Mouse (Mus musculus): ENCODE data around the gene Zic5. TPM values are rescaled to one million over a fixed set of nuclear protein-coding genes. Genes with fewer than 3 reads are reported as not detected.
A peak's percentile ranks its signal among the peaks of the same experiment; 100 is the strongest.
"Not testable (repeated sequence)": the region's sequence is repeated elsewhere in the genome, so short reads cannot be mapped to it uniquely, and the experiment has no call there.

The Zic5 gene
- polyA plus RNA-seq, 1 experiment from 2014 or later: 0.30 TPM

DNA sequence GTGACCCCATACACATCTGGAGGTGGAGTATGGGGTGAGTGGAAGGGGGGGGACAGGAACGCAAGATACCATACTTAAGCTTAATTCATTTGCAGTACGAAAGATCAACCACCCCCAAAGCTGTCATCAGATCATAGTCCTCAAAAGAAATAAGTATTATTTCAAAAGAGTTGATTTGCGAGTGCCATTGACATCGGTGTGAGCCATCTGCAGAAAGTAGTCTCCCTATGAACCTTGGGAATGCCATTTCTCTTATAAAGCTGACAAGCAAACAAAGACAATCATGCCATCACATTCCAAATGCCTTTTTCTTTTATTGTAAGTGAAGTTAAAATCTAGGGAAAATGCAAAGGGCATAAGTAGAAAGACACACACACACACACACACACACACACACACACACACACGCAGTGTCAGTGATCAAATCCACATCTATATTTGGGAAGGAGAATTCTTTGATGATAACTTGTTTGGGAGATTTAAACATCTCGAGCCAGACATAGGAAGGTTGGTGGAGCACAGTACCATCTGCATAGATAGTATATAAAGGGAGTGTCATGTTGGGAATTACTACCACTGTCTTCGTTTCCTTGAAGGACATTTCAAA, 1.4 kb upstream of the Zic5 start:
- Histone ChIP-seq H3K36me3 (no peaks in the 10 kb centered on the region), H3K27ac (no peak overlapping the region), H3K4me3 (no peak overlapping the region), H3K27me3 (ENCODE audit: insufficient read depth, poor library complexity, severe bottlenecking) (peaks cover 100% of the 10 kb centered on the region), H3K9me3 (no peaks in the 10 kb centered on the region), H3K4me1 (peaks cover 25% of the 10 kb centered on the region)
- no peak for DNase-seq (ENCODE audit: low spot score)
- whole genome bisulfite sequencing: 65% methylated on average over 7 of the region's 7 CpGs

DNA sequence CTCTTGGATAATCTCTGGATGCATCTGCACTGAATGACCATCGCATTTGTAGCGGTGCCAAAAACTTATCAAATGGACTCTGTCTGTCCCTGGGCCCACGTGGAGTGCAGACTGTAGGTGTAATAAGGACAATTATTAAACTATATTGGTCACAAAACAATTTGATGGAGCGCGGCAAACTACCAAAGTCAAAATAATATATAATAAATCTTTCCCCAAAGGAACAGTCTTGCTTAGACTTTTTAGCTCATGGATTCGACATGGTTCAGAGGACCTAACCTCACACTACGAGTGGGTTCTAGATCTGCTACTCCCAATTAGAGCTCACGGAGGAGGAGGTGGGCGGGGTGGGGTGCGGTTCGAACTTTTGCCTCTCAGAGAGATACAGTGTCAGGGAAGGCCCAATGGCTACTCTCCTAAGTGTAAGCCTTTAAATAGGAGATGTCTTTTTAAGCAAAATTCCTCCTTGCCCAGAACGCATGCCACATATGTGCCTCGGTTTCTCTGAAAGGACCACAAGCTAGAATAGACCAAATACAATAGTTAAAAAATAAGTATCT, 534 bp upstream of the Zic5 start:
- Histone ChIP-seq H3K4me3 (peak overlapping the region; percentile 71; the same call in 1 of the 2 replicates), H3K27ac (no peak overlapping the region), H3K4me1 (peaks cover 25% of the 10 kb centered on the region), H3K36me3 (no peaks in the 10 kb centered on the region), H3K9me3 (no peaks in the 10 kb centered on the region), H3K27me3 (ENCODE audit: insufficient read depth, poor library complexity, severe bottlenecking) (peaks cover 98% of the 10 kb centered on the region)
- WGBS: 26% methylated on average over 13 of the region's 13 CpGs
- no peak for DNase-seq (ENCODE audit: low spot score)

GRCm38 (mm10) chr14:122464351-122464762, 1.1 kb downstream of the Zic5 start:
- H3K4me1 ChIP-seq: peaks cover 25% of the 10 kb centered on the region
- peak; percentile 54 for DNase-seq (ENCODE audit: low spot score)
- peak overlapping the region; percentile 71 for H3K4me3 ChIP-seq
- H3K36me3 ChIP-seq: no peaks in the 10 kb centered on the region
- under 1% methylated on average over 62 of the region's 62 CpGs for WGBS
- no peaks in the 10 kb centered on the region for H3K9me3 ChIP-seq
- peaks cover 95% of the 10 kb centered on the region for H3K27me3 ChIP-seq (ENCODE audit: insufficient read depth, poor library complexity, severe bottlenecking)
- H3K27ac ChIP-seq: 0 out of 2 replicates have a peak overlapping the region, but pooled peaks have one; percentile 47

- H3K9me3 ChIP-seq; DNase-seq (ENCODE audit: low spot score); H3K36me3 ChIP-seq: not testable (repeated sequence)
- H3K4me1 ChIP-seq: peaks cover 25% of the 10 kb centered on the region
- 0% methylated on average over 57 of the region's 58 CpGs for WGBS
- H3K4me3 ChIP-seq: peak overlapping the region; percentile 71
- H3K27me3 ChIP-seq (ENCODE audit: insufficient read depth, poor library complexity, severe bottlenecking): peaks cover 90% of the 10 kb centered on the region
- 0 out of 2 replicates have a peak overlapping the region, but pooled peaks have one; percentile 47 for H3K27ac ChIP-seq
Measured at GRCm38 (mm10) chr14:122463734-122464341, 1.6 kb downstream of the Zic5 start.

GRCm38 (mm10) chr14:122463080-122463691, 2.3 kb downstream of the Zic5 start:
- H3K27me3 ChIP-seq (ENCODE audit: insufficient read depth, poor library complexity, severe bottlenecking): peaks cover 83% of the 10 kb centered on the region
- peak overlapping the region; percentile 71 for H3K4me3 ChIP-seq
- 1% methylated on average over 40 of the region's 40 CpGs for WGBS
- no peak overlapping the region; the same call in 1 of the 2 replicates for H3K27ac ChIP-seq
- no peaks in the 10 kb centered on the region for H3K36me3 ChIP-seq
- no peaks in the 10 kb centered on the region for H3K9me3 ChIP-seq
- DNase-seq (ENCODE audit: low spot score): no peak
- H3K4me1 ChIP-seq: peaks cover 25% of the 10 kb centered on the region

DNA sequence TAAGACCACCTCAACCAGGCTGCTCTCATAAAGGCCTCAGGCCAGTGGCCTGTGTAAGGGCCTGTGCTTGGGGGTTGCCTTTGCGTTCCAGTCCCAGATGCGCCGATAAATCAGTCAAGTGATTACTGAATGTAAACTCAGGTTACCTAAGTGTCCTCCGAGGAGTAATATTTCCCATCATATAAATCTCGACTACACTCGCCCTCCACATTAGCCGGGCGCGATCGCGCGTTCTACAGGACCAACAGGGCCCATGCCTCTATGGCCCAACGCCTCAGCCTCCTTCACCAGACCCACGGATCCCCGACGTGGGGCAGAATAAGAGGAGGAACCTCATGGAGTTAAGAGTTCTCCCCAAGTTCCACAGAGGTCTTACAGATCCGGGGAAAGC, 2.8 kb downstream of the Zic5 start:
- no peak for DNase-seq (ENCODE audit: low spot score)
- 10% methylated on average over 17 of the region's 17 CpGs for WGBS

DNA sequence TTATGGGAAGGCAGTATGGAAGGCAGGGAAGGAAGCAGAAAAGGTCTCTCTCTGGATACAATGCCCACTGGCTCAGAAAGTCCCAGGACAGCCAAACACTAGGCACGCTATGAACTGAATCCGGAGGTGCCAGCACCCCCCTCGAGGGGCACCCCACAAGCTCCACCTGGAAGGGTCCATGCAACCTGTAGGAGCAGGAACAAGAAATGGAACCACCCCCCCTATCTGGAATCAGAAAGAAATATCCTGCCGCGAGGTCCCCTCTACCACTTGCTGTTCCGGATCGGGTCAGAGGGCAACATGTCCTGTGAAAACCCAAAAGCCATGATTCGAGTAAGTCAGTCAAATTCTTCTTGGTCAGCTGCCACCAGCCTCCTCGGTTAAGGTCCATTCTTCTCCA, 3.5 kb downstream of the Zic5 start:
- Histone ChIP-seq H3K27me3 (ENCODE audit: insufficient read depth, poor library complexity, severe bottlenecking) (peaks cover 71% of the 10 kb centered on the region), H3K4me1 (peaks cover 25% of the 10 kb centered on the region), H3K9me3 (no peaks in the 10 kb centered on the region), H3K4me3 (no peak overlapping the region), H3K36me3 (no peaks in the 10 kb centered on the region), H3K27ac (no peak overlapping the region)
- WGBS: 21% methylated on average over 9 of the region's 9 CpGs
- DNase-seq (ENCODE audit: low spot score): no peak

More for the DNA sequence above, 2.8 kb downstream of the Zic5 start:
- Histone ChIP-seq H3K9me3 (no peaks in the 10 kb centered on the region), H3K27me3 (ENCODE audit: insufficient read depth, poor library complexity, severe bottlenecking) (peaks cover 78% of the 10 kb centered on the region), H3K4me1 (peaks cover 25% of the 10 kb centered on the region), H3K4me3 (peak overlapping the region; percentile 71; the same call in 1 of the 2 replicates), H3K36me3 (no peaks in the 10 kb centered on the region), H3K27ac (no peak overlapping the region)

DNA sequence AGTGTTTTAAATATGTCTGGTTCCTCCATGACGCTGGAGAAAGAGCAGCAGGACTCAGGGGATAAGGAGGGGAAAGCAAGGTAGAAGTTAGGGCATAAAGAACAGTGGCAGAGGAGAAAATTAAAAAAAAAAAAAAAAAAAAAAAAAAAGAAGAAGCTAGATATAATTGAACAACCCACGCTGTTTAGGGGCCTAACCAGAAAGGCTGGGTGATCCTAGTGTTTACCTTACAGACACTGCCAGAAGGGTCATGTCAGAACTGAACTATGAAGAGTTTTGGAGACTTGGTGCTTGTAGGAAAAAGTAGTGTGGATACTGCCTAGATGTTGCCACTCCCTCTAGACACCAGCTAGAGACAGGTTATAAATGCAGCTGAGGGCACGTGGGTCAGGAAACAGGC, 4.0 kb downstream of the Zic5 start:
- Histone ChIP-seq H3K27ac (no peak overlapping the region), H3K4me1 (peaks cover 25% of the 10 kb centered on the region), H3K27me3 (ENCODE audit: insufficient read depth, poor library complexity, severe bottlenecking) (peaks cover 66% of the 10 kb centered on the region), H3K9me3 (no peaks in the 10 kb centered on the region), H3K4me3 (no peak overlapping the region), H3K36me3 (no peaks in the 10 kb centered on the region)
- no peak for DNase-seq (ENCODE audit: low spot score)
- 48% methylated on average over 3 of the region's 3 CpGs for WGBS

DNA sequence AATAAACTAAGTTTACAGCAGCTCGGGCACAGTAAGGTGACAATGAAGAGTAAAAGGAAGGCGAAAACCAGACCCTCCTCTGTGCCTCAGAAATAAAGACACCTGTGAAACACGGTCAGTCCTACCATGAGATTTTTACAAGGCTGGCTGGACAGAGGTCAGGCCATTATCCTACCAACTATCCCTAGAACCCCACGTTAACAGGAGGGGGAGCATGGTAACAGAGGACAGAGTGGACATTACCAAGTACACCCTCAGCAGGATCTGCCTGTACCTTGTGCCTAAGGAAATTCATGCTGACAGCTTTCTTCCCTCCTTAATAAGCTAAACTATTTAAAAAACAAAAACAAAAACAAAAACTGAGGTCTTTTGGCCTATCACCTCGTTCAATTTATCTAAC, 5.3 kb downstream of the Zic5 start:
- Histone ChIP-seq H3K4me3 (no peak overlapping the region), H3K9me3 (no peaks in the 10 kb centered on the region), H3K4me1 (peaks cover 21% of the 10 kb centered on the region), H3K36me3 (no peaks in the 10 kb centered on the region), H3K27me3 (ENCODE audit: insufficient read depth, poor library complexity, severe bottlenecking) (peaks cover 64% of the 10 kb centered on the region), H3K27ac (no peak overlapping the region)
- 56% methylated on average over 5 of the region's 5 CpGs for WGBS
- no peak for DNase-seq (ENCODE audit: low spot score)

DNA sequence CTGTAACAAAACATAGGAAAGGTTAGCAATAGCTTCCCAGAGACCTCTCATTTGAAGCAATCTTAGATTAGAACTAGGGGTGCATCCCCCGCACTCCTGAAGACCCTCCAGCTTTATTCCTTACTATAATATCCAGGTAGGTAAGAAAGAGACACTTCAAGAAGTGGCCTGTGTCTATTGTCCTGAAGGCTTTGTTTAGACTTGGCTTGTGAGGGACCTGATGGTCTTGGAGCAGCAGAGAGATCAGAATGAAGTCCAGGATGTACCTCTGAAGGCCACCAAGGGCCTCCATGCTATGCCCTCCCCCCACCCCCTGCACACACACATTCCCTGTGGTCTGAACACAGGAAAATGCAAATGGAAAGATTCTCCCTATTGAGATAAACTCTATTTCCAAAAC, 5.7 kb downstream of the Zic5 start:
- Histone ChIP-seq H3K4me1 (peaks cover 17% of the 10 kb centered on the region), H3K36me3 (no peaks in the 10 kb centered on the region), H3K27me3 (ENCODE audit: insufficient read depth, poor library complexity, severe bottlenecking) (peaks cover 64% of the 10 kb centered on the region), H3K27ac (no peak overlapping the region), H3K4me3 (no peak overlapping the region), H3K9me3 (no peaks in the 10 kb centered on the region)
- WGBS: 86% methylated on average over 1 of the region's 1 CpGs
- DNase-seq (ENCODE audit: low spot score): no peak

DNA sequence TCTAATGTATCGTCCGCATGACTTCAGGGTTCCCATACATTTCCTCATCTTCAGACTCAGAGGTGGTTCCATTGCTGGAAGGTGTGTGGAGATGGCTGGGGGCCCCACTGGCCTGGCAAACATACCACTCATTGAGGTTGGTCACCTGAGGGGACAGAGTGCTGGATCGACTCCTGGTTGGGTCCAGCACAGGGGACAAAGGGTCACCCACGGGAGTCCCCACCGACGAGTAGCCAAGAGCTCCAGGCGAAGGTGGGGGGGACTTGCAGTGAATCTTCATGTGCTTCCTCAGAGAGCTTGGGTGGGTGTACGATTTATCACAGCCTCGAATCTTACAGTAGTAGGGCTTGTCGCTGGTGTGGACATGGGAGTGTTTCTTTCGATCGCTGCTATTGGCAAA, 6.1 kb downstream of the Zic5 start:
- not testable (repeated sequence) for H3K27ac ChIP-seq; H3K9me3 ChIP-seq; DNase-seq (ENCODE audit: low spot score); H3K36me3 ChIP-seq; H3K4me3 ChIP-seq
- 74% methylated on average over 12 of the region's 12 CpGs for WGBS
- peaks cover 64% of the 10 kb centered on the region for H3K27me3 ChIP-seq (ENCODE audit: insufficient read depth, poor library complexity, severe bottlenecking)
- H3K4me1 ChIP-seq: peaks cover 13% of the 10 kb centered on the region

DNA sequence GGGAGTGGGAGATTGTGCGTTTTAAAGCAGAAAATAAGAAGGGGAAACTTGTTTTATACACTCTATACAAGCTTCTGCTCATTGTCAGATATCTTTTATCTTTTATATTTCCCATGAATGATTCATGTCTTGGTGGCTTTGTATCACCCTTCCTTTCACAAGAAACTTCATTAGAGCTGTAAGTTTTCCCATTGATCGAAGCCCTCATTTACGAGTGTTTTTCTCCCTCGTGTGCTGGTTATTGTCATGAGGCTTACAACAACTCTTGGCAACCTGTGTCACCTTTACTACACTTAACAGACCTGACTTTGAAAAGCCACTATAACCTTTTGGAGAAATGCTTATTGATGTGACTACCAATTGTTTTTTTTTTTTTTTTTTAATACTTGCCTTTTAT, 9.9 kb downstream of the Zic5 start:
- Histone ChIP-seq H3K27ac (no peak overlapping the region), H3K9me3 (no peaks in the 10 kb centered on the region), H3K4me1 (peaks cover 17% of the 10 kb centered on the region), H3K4me3 (no peak overlapping the region), H3K36me3 (no peaks in the 10 kb centered on the region), H3K27me3 (ENCODE audit: insufficient read depth, poor library complexity, severe bottlenecking) (peaks cover 64% of the 10 kb centered on the region)
- DNase-seq (ENCODE audit: low spot score): no peak
- WGBS: 83% methylated on average over 4 of the region's 4 CpGs

GRCm38 (mm10) chr14:122454901-122455561, 10.4 kb downstream of the Zic5 start:
- Histone ChIP-seq H3K4me1 (peaks cover 22% of the 10 kb centered on the region), H3K27me3 (ENCODE audit: insufficient read depth, poor library complexity, severe bottlenecking) (peaks cover 64% of the 10 kb centered on the region), H3K4me3 (no peak overlapping the region), H3K9me3 (no peaks in the 10 kb centered on the region), H3K27ac (no peak overlapping the region), H3K36me3 (no peaks in the 10 kb centered on the region)
- WGBS: 60% methylated on average over 10 of the region's 10 CpGs
- no peak for DNase-seq (ENCODE audit: low spot score)
